Mouse (Mus musculus) C2C12 (cell line): ENCODE measurements around the gene Ebna1bp2. TPM values are rescaled to one million over a fixed set of nuclear protein-coding genes. Genes with fewer than 3 reads are reported as not detected.

Experiments used
- H3K27me3 ChIP-seq: one replicate; pipeline ENCODE4 v1.6.1; 2011; ENCODE audit not compliant: control insufficient read depth, insufficient read depth, insufficient read length
- H3K36me3 ChIP-seq: one replicate; pipeline ENCODE4 v1.6.1; 2011; ENCODE audit not compliant: control insufficient read depth, insufficient read depth
- H3K4me3 ChIP-seq: one replicate; pipeline ENCODE4 v1.5.1; 2011; ENCODE audit warnings: mild to moderate bottlenecking, control low read depth; ENCODE audit not compliant: poor library complexity, insufficient read depth, severe bottlenecking
- H3K79me2 ChIP-seq: one replicate; pipeline ENCODE4 v1.6.1; 2011; ENCODE audit not compliant: control insufficient read depth, insufficient read depth
- H3K79me3 ChIP-seq: one replicate; pipeline ENCODE4 v1.6.1; 2011; ENCODE audit warnings: low read depth, control low read depth
- H3ac ChIP-seq: one replicate; pipeline ENCODE3; 2011; ENCODE audit warnings: low read depth; ENCODE audit not compliant: control insufficient read depth, insufficient read length
- CEBPB ChIP-seq: IDR thresholded peaks from one replicate; pipeline ENCODE4 v1.6.1; 2011; ENCODE audit warnings: low read depth, mild to moderate bottlenecking, control low read depth, moderate library complexity
- CTCF ChIP-seq: IDR thresholded peaks from one replicate; pipeline ENCODE4 v1.5.1; 2011; ENCODE audit not compliant: control insufficient read depth, insufficient read depth, insufficient read length
- FOSL1 ChIP-seq: IDR thresholded peaks from one replicate; pipeline ENCODE4 v1.8.0; 2011; ENCODE audit warnings: mild to moderate bottlenecking, low read length; ENCODE audit not compliant: poor library complexity, insufficient read depth, severe bottlenecking
- MAX ChIP-seq: IDR thresholded peaks from one replicate; pipeline ENCODE4 v1.6.1; 2011; ENCODE audit warnings: mild to moderate bottlenecking, control low read depth
- MYOD1 ChIP-seq: IDR thresholded peaks from one replicate; pipeline ENCODE4 v1.6.1; 2011; ENCODE audit warnings: low read depth; ENCODE audit not compliant: control insufficient read depth, insufficient read length
- MYOG ChIP-seq: IDR thresholded peaks from one replicate; pipeline ENCODE4 v1.6.1; 2011; ENCODE audit not compliant: control insufficient read depth, insufficient read length; ENCODE audit errors: extremely low read depth
- USF1 ChIP-seq: IDR thresholded peaks from one replicate; pipeline ENCODE4 v1.6.1; 2011; ENCODE audit warnings: low read depth, mild to moderate bottlenecking, control low read depth, moderate library complexity
- polyA plus RNA-seq: library from polyadenylated mRNA; unstranded; fragments of >200 nt; fragmentation: generic; extraction: Trizol; gene quantifications from one replicate; pipeline ENCODE4 v1.2.1, GENCODE M21; 2012; ENCODE audit warnings: missing spikeins

Gene Ebna1bp2
- polyA plus RNA-seq, 1 experiment = 106 TPM

GRCm38 (mm10) chr4:118589053-118589732, 31.4 kb upstream of the Ebna1bp2 start:
- Histone ChIP-seq H3K79me3 (no peaks in the 10 kb centered on the region), H3K79me2 (no peaks in the 10 kb centered on the region), H3K36me3 (no peaks in the 10 kb centered on the region), H3K4me3 (no peak overlapping the region), H3K27me3 (peaks cover 50% of the 10 kb centered on the region), H3ac (no peak overlapping the region)
- TF ChIP-seq MYOG (no peak), CEBPB (no peak), MYOD1 (no peak), FOSL1 (no peak), MAX (no peak), USF1 (no peak), CTCF (no peak)

- Histone ChIP-seq H3K79me2 (no peaks in the 10 kb centered on the region), H3ac (no peak overlapping the region), H3K79me3 (no peaks in the 10 kb centered on the region), H3K4me3 (no peak overlapping the region), H3K36me3 (no peaks in the 10 kb centered on the region), H3K27me3 (peaks cover 49% of the 10 kb centered on the region)
- no peak for TF ChIP-seq MYOD1
- TF ChIP-seq USF1 = no peak
- no peak for TF ChIP-seq CEBPB
- TF ChIP-seq FOSL1 = no peak
- no peak for TF ChIP-seq CTCF
- no peak for TF ChIP-seq MAX
- TF ChIP-seq MYOG = no peak
Measured at GRCm38 (mm10) chr4:118589733-118590130, 30.9 kb upstream of the Ebna1bp2 start.

- Histone ChIP-seq H3K4me3 (no peak overlapping the region), H3K36me3 (no peaks in the 10 kb centered on the region), H3K79me2 (no peaks in the 10 kb centered on the region), H3K27me3 (peaks cover 48% of the 10 kb centered on the region), H3ac (no peak overlapping the region), H3K79me3 (no peaks in the 10 kb centered on the region)
- TF ChIP-seq FOSL1 (no peak), MYOG (no peak), MYOD1 (no peak)
Measured at GRCm38 (mm10) chr4:118604065-118604464, 16.5 kb upstream of the Ebna1bp2 start.

- H3K36me3 ChIP-seq = no peaks in the 10 kb centered on the region
- H3K27me3 ChIP-seq = peaks cover 74% of the 10 kb centered on the region
- H3K4me3 ChIP-seq = no peak overlapping the region
- no peak overlapping the region for H3ac ChIP-seq
- TF ChIP-seq MYOD1 = no peak
- no peaks in the 10 kb centered on the region for H3K79me2 ChIP-seq
- no peaks in the 10 kb centered on the region for H3K79me3 ChIP-seq
Measured at GRCm38 (mm10) chr4:118609836-118610235, 10.8 kb upstream of the Ebna1bp2 start.

GRCm38 (mm10) chr4:118612619-118613018, 8.0 kb upstream of the Ebna1bp2 start:
- Histone ChIP-seq H3K79me3 (no peaks in the 10 kb centered on the region), H3K79me2 (no peaks in the 10 kb centered on the region), H3K27me3 (peaks cover 58% of the 10 kb centered on the region), H3ac (no peak overlapping the region), H3K36me3 (no peaks in the 10 kb centered on the region), H3K4me3 (no peak overlapping the region)
- TF ChIP-seq FOSL1 = no peak
- TF ChIP-seq USF1 = peak; percentile 31

- no peaks in the 10 kb centered on the region for H3K79me2 ChIP-seq
- peaks cover 31% of the 10 kb centered on the region for H3K27me3 ChIP-seq
- no peaks in the 10 kb centered on the region for H3K79me3 ChIP-seq
- H3K4me3 ChIP-seq = no peak overlapping the region
- no peaks in the 10 kb centered on the region for H3K36me3 ChIP-seq
- no peak for TF ChIP-seq USF1
- TF ChIP-seq CEBPB = no peak
- no peak overlapping the region for H3ac ChIP-seq
Measured at GRCm38 (mm10) chr4:118615412-118615811, 5.2 kb upstream of the Ebna1bp2 start.
